Mouse (Mus musculus) spleen, postnatal 10 days (tissue): ENCODE results near the gene Kif21b.

Source experiments
- DNase-seq, 2 experiments: peaks; one replicate each; pipeline ENCODE4 v3.0.0; 2021 to 2022; ENCODE audit warnings: low spot score in 2 of 2

The Kif21b gene

GRCm38 (mm10) chr1:136130951-136131558 lies at the start of gene Kif21b:
Kif21b (plus strand) TSS chr1:136131389.
- DNase-seq: peak; percentile 70 to 89

GRCm38 (mm10) chr1:136085988-136086685 lies 45.1 kb upstream of the Kif21b start:
- DNase-seq: no peak

GRCm38 (mm10) chr1:136089368-136090165 lies 41.6 kb upstream of the Kif21b start:
- DNase-seq: no peak

- no peak for DNase-seq
Observed at GRCm38 (mm10) chr1:136093726-136094125, 37.5 kb upstream of the Kif21b start.

- no peak for DNase-seq
Observed at GRCm38 (mm10) chr1:136094807-136095206, 36.4 kb upstream of the Kif21b start.

- DNase-seq: no peak
Observed at GRCm38 (mm10) chr1:136102094-136102493, 29.1 kb upstream of the Kif21b start.

- DNase-seq: no peak
Observed at GRCm38 (mm10) chr1:136102551-136102950, 28.6 kb upstream of the Kif21b start.

GRCm38 (mm10) chr1:136102981-136103380 lies 28.2 kb upstream of the Kif21b start:
- DNase-seq: no peak

GRCm38 (mm10) chr1:136103696-136104095 lies 27.5 kb upstream of the Kif21b start:
- no peak for DNase-seq

GRCm38 (mm10) chr1:136104741-136105140 lies 26.4 kb upstream of the Kif21b start:
- DNase-seq: no peak

GRCm38 (mm10) chr1:136109464-136109863 lies 21.7 kb upstream of the Kif21b start:
- no peak for DNase-seq

- DNase-seq: peak; percentile 57 to 86
Observed at GRCm38 (mm10) chr1:136116183-136116582, 15.0 kb upstream of the Kif21b start.

- DNase-seq: no peak
Observed at GRCm38 (mm10) chr1:136117069-136117468, 14.1 kb upstream of the Kif21b start.

- peak in 1 of 2 experiments; percentile 83 for DNase-seq
Observed at GRCm38 (mm10) chr1:136118875-136119274, 12.3 kb upstream of the Kif21b start.

- DNase-seq: no peak
Observed at GRCm38 (mm10) chr1:136119571-136120262, 11.5 kb upstream of the Kif21b start.

GRCm38 (mm10) chr1:136120263-136120603 lies 11.0 kb upstream of the Kif21b start:
- no peak for DNase-seq

GRCm38 (mm10) chr1:136120785-136121184 lies 10.4 kb upstream of the Kif21b start:
- DNase-seq: peak in 1 of 2 experiments; percentile 59

- no peak for DNase-seq
Observed at GRCm38 (mm10) chr1:136122030-136122429, 9.2 kb upstream of the Kif21b start.

- no peak for DNase-seq
Observed at GRCm38 (mm10) chr1:136126159-136126765, 4.9 kb upstream of the Kif21b start.

GRCm38 (mm10) chr1:136126895-136127294 lies 4.3 kb upstream of the Kif21b start:
- no peak for DNase-seq

GRCm38 (mm10) chr1:136127856-136128255 lies 3.3 kb upstream of the Kif21b start:
- DNase-seq: no peak

GRCm38 (mm10) chr1:136128416-136128815 lies 2.8 kb upstream of the Kif21b start:
- no peak for DNase-seq
